Comparison of ENCODE assay signal across 9 mouse cellular contexts in genomic region chr11:116580711-116581375, GRCm38 (mm10). TPM values are rescaled to one million over a fixed set of nuclear protein-coding genes. Genes with fewer than 3 reads are reported as not detected.
A peak's percentile ranks its signal among the peaks of the same experiment; 100 is the strongest.
DNase-seq lines count a peak whose midpoint lies in the region; ATAC-seq and TF ChIP-seq lines count a peak whose summit lies in the region.
"Had no signal": no experiment of that assay in that cellular context is flagged by ENCODE, and none has a peak within 500 bp of the region (broad histone marks: within the 10 kb centered on the region; RNA-seq: fewer than 3 reads in every experiment).

No protein-coding gene starts in this region.

- no peaks in the 10 kb centered on the region for H3K27me3 ChIP-seq in MEL (ENCODE audit: control insufficient read depth in 1 of 2, insufficient read depth in 2 of 2, low read length in 2 of 2)

- H3K9ac ChIP-seq in MEL (ENCODE audit: control insufficient read depth, low read depth, low read length, poor library complexity, severe bottlenecking), result peak overlapping the region; percentile 71

- no peaks in the 10 kb centered on the region for H3K9me3 ChIP-seq in MEL (replicated peaks; ENCODE audit: insufficient read depth, low read length)

- H3K36me3 ChIP-seq in MEL (ENCODE audit: control insufficient read depth in 1 of 2, insufficient read depth in 2 of 2, low read length in 2 of 2), result peaks cover 0 to 5% of the 10 kb centered on the region in 2 experiments; a peak in 2 of 4 replicates

- peak; percentile 72 for DNase-seq in MEL (ENCODE audit: low read depth, low spot score)
- DNase-seq in heart, postnatal 4 days, result peak; percentile 55
- DNase-seq in layer of hippocampus, postnatal 36 days, result peak; percentile 58 to 60
- peak; percentile 35 for DNase-seq in lung, postnatal 36 days
- peak; percentile 56 for DNase-seq in retina, embryonic 14.5 days (ENCODE audit: low spot score)
- DNase-seq in thymus, postnatal 25 days, result peak; percentile 54

- peaks cover 37% of the 10 kb centered on the region for H3K79me2 ChIP-seq in MEL (ENCODE audit: control insufficient read depth, insufficient read depth, low read length, poor library complexity)

- H3K27ac ChIP-seq in MEL (ENCODE audit: control insufficient read depth, low read depth, low read length), result peak overlapping the region; percentile 18; the same call in 1 of the 2 replicates
- H3K27ac ChIP-seq in brown adipose tissue, adult 24 weeks (replicated peaks; ENCODE audit: low read depth, low read length), result no peak overlapping the region

- TF ChIP-seq CTCF in MEL (IDR thresholded peaks at IDR 0.05 in 2 of 3, conservative IDR thresholded peaks at IDR 0.05 in 1 of 3; ENCODE audit: control insufficient read depth in 1 of 3, insufficient read depth in 1 of 3, low read depth in 2 of 3, low read length in 3 of 3, poor library complexity in 1 of 3, severe bottlenecking in 1 of 3), result no peak

- TF ChIP-seq POLR2A in MEL (IDR thresholded peaks at IDR 0.05; ENCODE audit: control insufficient read depth in 1 of 2, insufficient read depth in 1 of 2, low read depth in 1 of 2, low read length in 2 of 2, poor library complexity in 1 of 2), result no peak

- TF ChIP-seq RAD21 in MEL (IDR thresholded peaks at IDR 0.05; ENCODE audit: low read depth, low read length), result no peak

- TF ChIP-seq EP300 in MEL (IDR thresholded peaks at IDR 0.05; ENCODE audit: low read depth in 1 of 2, low read length in 2 of 2), result no peak

- H3K4me1 ChIP-seq in MEL (ENCODE audit: control insufficient read depth in 1 of 2, insufficient read depth in 2 of 2, low read length in 2 of 2), result peaks cover 0 to 20% of the 10 kb centered on the region in 2 experiments; a peak in 2 of 4 replicates
- peaks cover 2% of the 10 kb centered on the region; the same call in 1 of the 2 replicates for H3K4me1 ChIP-seq in brown adipose tissue, adult 24 weeks (ENCODE audit: control insufficient read depth, insufficient read depth, insufficient read length, low read length)

- peak; percentile 76 for ATAC-seq in erythroid progenitor cell, adult 5-6 weeks (replicated peaks; ENCODE audit: low FRiP score, poor library complexity, severe bottlenecking)

- H3K4me3 ChIP-seq in MEL (ENCODE audit: control insufficient read depth in 1 of 2, insufficient read depth in 1 of 2, low read depth in 2 of 2, low read length in 2 of 2), result peak overlapping the region; percentile 66 to 81
- peak overlapping the region; percentile 99 for H3K4me3 ChIP-seq in brown adipose tissue, adult 24 weeks (ENCODE audit: insufficient read depth, low read depth, low read length)

TF ChIP-seq in MEL, 35 proteins besides CTCF, POLR2A, EP300 and RAD21:
- TF ChIP-seq HCFC1 (IDR thresholded peaks at IDR 0.05; ENCODE audit: low read depth, low read length), result 0 out of 2 replicates have a peak, but pooled peaks have one; percentile 10
- TF ChIP-seq JUND (IDR thresholded peaks at IDR 0.05; ENCODE audit: low read depth, low read length), result no peak
- peak; percentile 45 for TF ChIP-seq MXI1 (IDR thresholded peaks at IDR 0.05; ENCODE audit: low read depth, low read length)
- no peak for TF ChIP-seq SMC3 (IDR thresholded peaks at IDR 0.05; ENCODE audit: low read depth, low read length)
- TF ChIP-seq NELFE (IDR thresholded peaks at IDR 0.05; ENCODE audit: low read depth, low read length), result peak; percentile 5; the same call in 1 of the 2 replicates
- 0 out of 2 replicates have a peak, but pooled peaks have one; percentile 42 for TF ChIP-seq MAZ (IDR thresholded peaks at IDR 0.05; ENCODE audit: low read depth, low read length)
- TF ChIP-seq SIN3A (IDR thresholded peaks at IDR 0.05; ENCODE audit: low read length), result peak; percentile 43
- TF ChIP-seq ZMIZ1 (IDR thresholded peaks at IDR 0.05; ENCODE audit: low read depth, low read length), result 0 out of 2 replicates have a peak, but pooled peaks have one; percentile 35
- 0 out of 2 replicates have a peak, but pooled peaks have one; percentile 91 for TF ChIP-seq UBTF (IDR thresholded peaks at IDR 0.05; ENCODE audit: borderline replicate concordance, insufficient read depth, low read depth, low read length)

RNA-seq across cellular contexts. Expression of gene Ube2o, which starts 0.4 kb away (rescaled TPM):
- 22.9 and 31.1 TPM in 2 replicates for total RNA-seq in MEL (2012; rRNA removed)
- polyA plus RNA-seq in MEL (2012; ENCODE audit: insufficient read depth in 1 of 2, insufficient read length in 2 of 2, low read depth in 1 of 2, low replicate concordance in 2 of 2, missing spikeins in 1 of 2), result 10 to 100 TPM in 1 of 2 experiments, not detected in 1; 42.8 TPM
- 7.1 and 7.8 TPM in 2 replicates for polyA plus RNA-seq in brown adipose tissue, adult 24 weeks (2012; ENCODE audit: insufficient read depth, insufficient read length, missing spikeins)
- 95.5 and 136 TPM in 2 replicates for total RNA-seq in erythroid progenitor cell, adult 5-6 weeks (2015; ENCODE audit: low replicate concordance)
- 126 and 150 TPM in 2 replicates for total RNA-seq in erythroid progenitor cell, adult 5-6 weeks (2017; ENCODE audit: low replicate concordance)
- 10 to 100 TPM; 29.1 to 33.8 TPM for total RNA-seq in heart, postnatal 4 days (2021)
- total RNA-seq in layer of hippocampus, postnatal 36 days (2021), result 10 to 100 TPM; 91.3 to 98.8 TPM

RNA-seq across cellular contexts. Expression of gene Aanat, which starts 5.4 kb away (rescaled TPM):
- not detected in 2 replicates for total RNA-seq in MEL (2012; rRNA removed)
- polyA plus RNA-seq in MEL (2012; ENCODE audit: insufficient read depth in 1 of 2, insufficient read length in 2 of 2, low read depth in 1 of 2, low replicate concordance in 2 of 2, missing spikeins in 1 of 2), result not detected
- polyA plus RNA-seq in brown adipose tissue, adult 24 weeks (2012; ENCODE audit: insufficient read depth, insufficient read length, missing spikeins), result not detected in 2 replicates
- total RNA-seq in erythroid progenitor cell, adult 5-6 weeks (2015; ENCODE audit: low replicate concordance), result not detected in 2 replicates
- not detected in 2 replicates for total RNA-seq in erythroid progenitor cell, adult 5-6 weeks (2017; ENCODE audit: low replicate concordance)
- total RNA-seq in heart, postnatal 4 days (2021), result not detected
- under 1 TPM; 0.33 to 0.77 TPM for total RNA-seq in layer of hippocampus, postnatal 36 days (2021)
- total RNA-seq: heart, postnatal 36 days had no signal

RNA-seq across cellular contexts. Expression of gene Rhbdf2, which starts 46.0 kb away (rescaled TPM):
- total RNA-seq in MEL (2012; rRNA removed), result 6.4 and 7.7 TPM in 2 replicates
- 10 to 100 TPM in 1 of 2 experiments, not detected in 1; 13.7 TPM for polyA plus RNA-seq in MEL (2012; ENCODE audit: insufficient read depth in 1 of 2, insufficient read length in 2 of 2, low read depth in 1 of 2, low replicate concordance in 2 of 2, missing spikeins in 1 of 2)
- 4.4 and 8.2 TPM in 2 replicates for polyA plus RNA-seq in brown adipose tissue, adult 24 weeks (2012; ENCODE audit: insufficient read depth, insufficient read length, missing spikeins)
- total RNA-seq in erythroid progenitor cell, adult 5-6 weeks (2015; ENCODE audit: low replicate concordance), result 6.3 and 12.6 TPM in 2 replicates
- 5.9 and 11.5 TPM in 2 replicates for total RNA-seq in erythroid progenitor cell, adult 5-6 weeks (2017; ENCODE audit: low replicate concordance)
- total RNA-seq in heart, postnatal 4 days (2021), result 10 to 100 TPM; 16.4 to 17.5 TPM
- 1 to 10 TPM in 1 of 2 experiments, under 1 TPM in 1; 0.90 to 1.4 TPM for total RNA-seq in layer of hippocampus, postnatal 36 days (2021)

RNA-seq across cellular contexts. Expression of gene Sphk1, which starts 50.1 kb away (rescaled TPM):
- 77.5 and 127 TPM in 2 replicates for total RNA-seq in MEL (2012; rRNA removed)
- polyA plus RNA-seq in MEL (2012; ENCODE audit: insufficient read depth in 1 of 2, insufficient read length in 2 of 2, low read depth in 1 of 2, low replicate concordance in 2 of 2, missing spikeins in 1 of 2), result 10 to 100 TPM in 1 of 2 experiments, not detected in 1; 53.5 TPM
- polyA plus RNA-seq in brown adipose tissue, adult 24 weeks (2012; ENCODE audit: insufficient read depth, insufficient read length, missing spikeins), result not detected in 2 replicates
- total RNA-seq in erythroid progenitor cell, adult 5-6 weeks (2015; ENCODE audit: low replicate concordance), result 34.0 and 39.3 TPM in 2 replicates
- 65.2 and 96.7 TPM in 2 replicates for total RNA-seq in erythroid progenitor cell, adult 5-6 weeks (2017; ENCODE audit: low replicate concordance)
- total RNA-seq in heart, postnatal 4 days (2021), result 1 to 10 TPM; 4.6 to 5.1 TPM
- 1 to 10 TPM; 1.3 to 2.4 TPM for total RNA-seq in layer of hippocampus, postnatal 36 days (2021)
